Mouse (Mus musculus): ENCODE results near the gene Sytl3.

Gene Sytl3

GRCm38 (mm10) chr17:6778332-6778683, 119.4 kb downstream of the Sytl3 start:
- DNase-seq (ENCODE audit: low read depth, low spot score), result no peak

DNA sequence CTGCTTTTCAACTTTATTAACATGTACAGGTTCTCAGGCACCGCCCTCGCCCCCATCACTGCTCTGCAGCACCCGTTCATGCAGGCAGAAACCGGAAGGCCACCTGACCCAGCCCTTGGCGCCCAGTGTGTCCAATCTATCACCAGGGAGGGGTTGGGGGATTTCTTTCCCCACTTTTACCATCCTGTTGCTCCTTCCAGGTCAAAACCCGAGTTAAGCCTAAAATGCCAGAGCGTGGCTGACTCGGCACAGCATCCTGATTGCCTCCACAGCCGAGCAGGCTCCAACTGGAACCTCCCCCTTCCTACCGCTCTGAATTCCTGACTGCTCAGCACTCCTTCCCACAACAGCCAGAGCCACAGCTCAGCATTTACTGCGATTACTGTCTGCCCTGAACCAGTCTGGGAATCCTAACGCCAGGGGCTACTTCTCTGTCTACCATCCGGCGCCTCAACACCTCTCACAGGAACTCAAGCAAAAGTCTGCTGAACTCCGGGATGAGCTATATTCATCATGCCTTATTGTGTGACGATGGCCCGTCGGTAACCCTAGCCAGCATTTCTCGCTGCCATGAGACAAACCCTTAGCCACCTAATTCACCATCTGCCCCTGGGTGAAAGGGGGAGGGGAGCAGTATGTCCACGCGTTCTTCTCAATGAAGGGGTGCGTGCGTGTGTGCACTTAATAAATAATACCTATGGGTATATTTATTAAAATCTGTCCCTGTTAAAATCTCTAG, 120.0 kb downstream of the Sytl3 start:
- no peak for DNase-seq (ENCODE audit: low read depth, low spot score)

- DNase-seq (ENCODE audit: low read depth, low spot score), result no peak
Measured at GRCm38 (mm10) chr17:6779632-6780031, 120.7 kb downstream of the Sytl3 start.

- DNase-seq (ENCODE audit: low read depth, low spot score), result no peak
Measured at GRCm38 (mm10) chr17:6780521-6781115, 121.7 kb downstream of the Sytl3 start.

DNA sequence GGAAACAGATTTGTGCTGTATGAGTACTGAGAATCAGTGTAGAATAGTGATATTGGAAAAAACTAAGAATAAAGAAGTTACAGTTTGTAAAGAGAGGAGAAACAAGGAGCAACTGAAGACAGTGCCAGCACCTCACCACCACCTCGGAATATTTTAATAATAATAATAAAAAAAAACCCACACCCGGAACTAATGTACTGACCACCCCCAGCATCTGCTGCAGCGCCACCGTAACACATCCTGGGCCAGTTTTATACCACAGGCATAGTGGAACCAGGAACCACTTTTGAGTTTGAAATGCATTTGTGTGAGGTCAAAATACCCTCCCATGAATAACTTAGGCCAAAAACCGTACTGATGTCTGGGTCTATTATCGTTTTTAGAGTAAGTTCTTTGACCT, 122.4 kb downstream of the Sytl3 start:
- DNase-seq (ENCODE audit: low read depth, low spot score), result no peak

DNA sequence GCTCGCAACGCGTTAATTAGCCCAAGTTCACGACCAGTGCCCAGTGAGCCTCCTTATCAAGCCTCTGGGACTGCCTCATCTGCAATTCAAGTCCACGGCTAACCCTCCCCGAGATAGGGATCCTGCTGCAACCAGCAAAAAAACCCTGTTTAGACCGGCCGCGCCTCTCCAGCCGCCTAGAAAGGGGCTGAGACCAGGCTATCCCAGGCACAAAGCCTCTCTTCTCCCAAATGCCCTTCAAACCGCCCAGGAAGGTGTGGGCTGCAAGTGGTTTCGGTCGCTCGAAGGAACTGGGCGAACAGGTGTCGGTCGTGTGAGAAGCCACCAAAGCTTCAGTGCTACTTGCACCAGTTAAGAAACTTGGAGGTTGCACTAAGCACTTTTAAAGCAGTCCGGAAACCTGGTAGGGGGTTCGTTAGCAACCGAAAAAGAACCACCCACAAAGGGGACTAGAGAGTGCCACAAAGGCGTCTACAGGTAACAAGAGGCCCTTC, 123.2 kb downstream of the Sytl3 start:
- DNase-seq (ENCODE audit: low read depth, low spot score), result no peak

DNA sequence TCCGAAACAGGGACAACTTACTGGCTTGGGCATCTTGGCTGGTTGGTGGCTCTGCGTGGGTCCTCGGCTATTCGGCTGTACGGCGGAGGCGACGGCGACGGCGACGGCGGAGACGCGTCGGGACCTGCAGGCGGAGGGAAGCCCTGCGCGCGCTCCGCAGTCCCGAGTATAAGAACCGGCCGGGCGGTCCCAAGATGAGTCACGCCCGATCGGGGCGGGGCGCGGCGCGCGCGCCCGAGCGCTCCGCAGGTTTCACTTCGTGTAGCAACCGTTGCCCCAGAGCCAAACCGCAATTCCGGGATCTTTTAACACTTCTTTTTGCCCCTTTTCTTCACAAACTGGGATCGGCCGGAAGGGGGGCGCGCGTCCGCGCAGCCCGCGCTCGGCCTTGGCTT, 123.7 kb downstream of the Sytl3 start, which contains the start of gene Ezr:
Gene Ezr (minus strand): TSS at position 174 of the 395 bp plus-strand sequence.
- DNase-seq (ENCODE audit: low read depth, low spot score), result no peak

- DNase-seq (ENCODE audit: low read depth, low spot score), result no peak
Measured at GRCm38 (mm10) chr17:6783006-6783661, 124.2 kb downstream of the Sytl3 start.

- no peak for DNase-seq (ENCODE audit: low read depth, low spot score)
Measured at GRCm38 (mm10) chr17:6783756-6784357, 125.0 kb downstream of the Sytl3 start.

DNA sequence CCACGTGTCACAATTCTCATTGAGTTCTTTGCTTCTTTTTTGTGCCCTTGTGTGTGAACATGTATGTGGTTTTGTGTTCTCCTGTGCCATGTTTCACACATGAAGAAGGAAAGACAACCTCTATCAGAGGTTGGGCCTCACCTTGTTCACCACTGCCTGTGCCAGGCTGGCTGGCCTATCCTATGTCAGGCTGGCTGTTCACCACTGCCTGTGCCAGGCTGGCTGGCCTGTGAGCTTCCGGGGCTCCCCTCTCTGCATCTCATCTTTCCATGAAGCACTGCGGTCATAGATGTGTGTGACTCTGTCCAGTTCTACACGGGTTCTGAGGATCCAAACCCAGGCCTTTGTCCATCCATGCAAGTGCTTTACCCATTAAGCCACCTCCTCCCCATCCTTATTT, 128.3 kb downstream of the Sytl3 start:
- DNase-seq (ENCODE audit: low read depth, low spot score), result no peak

Measured in brain, embryonic 18.5 days (tissue).